Comparison of ENCODE assay signal across 8 mouse cellular contexts in the genomic region with DNA sequence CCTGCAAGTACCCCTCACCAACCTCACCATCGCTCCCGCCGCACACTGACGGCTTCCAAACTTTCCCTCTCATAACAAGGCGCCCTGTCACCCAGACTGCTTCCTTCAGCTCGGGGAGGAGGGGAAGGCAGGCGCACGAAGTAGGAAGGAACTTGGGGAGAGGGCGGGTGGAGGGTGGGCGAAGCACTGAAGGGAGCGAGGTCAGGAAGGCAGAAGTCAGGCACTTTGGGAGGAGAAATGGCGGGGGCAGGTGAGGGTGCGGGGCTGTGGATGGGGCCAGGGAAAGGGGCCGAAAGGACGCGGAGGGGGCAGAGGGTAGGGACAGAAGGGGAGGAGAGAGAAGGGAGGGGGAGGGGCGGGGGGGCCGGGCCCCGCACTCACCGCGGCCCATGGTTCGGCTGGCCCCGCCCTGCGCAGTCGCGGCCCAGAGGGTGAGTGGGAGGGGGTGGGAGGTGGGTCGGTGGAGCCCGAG. TPM values are rescaled to one million over a fixed set of nuclear protein-coding genes. Genes with fewer than 3 reads are reported as not detected.
DNase-seq lines count a peak whose midpoint lies in the region; ATAC-seq and TF ChIP-seq lines count a peak whose summit lies in the region.

No protein-coding gene starts in this region.

- TF ChIP-seq CTCF in gastrocnemius, adult 2 months (IDR thresholded peaks at IDR 0.05) = no peak
- no peak for TF ChIP-seq CTCF in C2C12 (IDR thresholded peaks at IDR 0.05; ENCODE audit: control insufficient read depth, insufficient read depth, insufficient read length)
- TF ChIP-seq CTCF in heart, postnatal 0 days (IDR thresholded peaks at IDR 0.05; ENCODE audit: low read depth) = no peak
- no peak for TF ChIP-seq CTCF in midbrain, postnatal 0 days (IDR thresholded peaks at IDR 0.05)

- peak; percentile 36; the same call in 1 of the 2 replicates for TF ChIP-seq EP300 in heart, postnatal 0 days (IDR thresholded peaks at IDR 0.05; ENCODE audit: low read depth)

- H3ac ChIP-seq in C2C12 (ENCODE audit: control insufficient read depth, insufficient read length, low read depth) = peak overlapping the region; percentile 52

- peak overlapping the region; percentile 71 for H3K9ac ChIP-seq in heart, postnatal 0 days (replicated peaks; ENCODE audit: low read depth, low read length)
- H3K9ac ChIP-seq in limb, embryonic 15.5 days = peak overlapping the region; percentile 73
- peak overlapping the region; percentile 84 for H3K9ac ChIP-seq in midbrain, postnatal 0 days (replicated peaks; ENCODE audit: low read length, poor library complexity, severe bottlenecking)

- peaks cover 43% of the 10 kb centered on the region for H3K79me3 ChIP-seq in C2C12 (ENCODE audit: low read depth)

- no peak for DNase-seq in gastrocnemius, adult 2 months
- DNase-seq in gastrocnemius, postnatal 4 days (ENCODE audit: low spot score in 2 of 2) = no peak
- peak; percentile 35 for DNase-seq in c-Kit-positive CD71-negative TER-119-negative erythroid progenitor cells, embryonic 14.5 days (ENCODE audit: low read depth)
- DNase-seq in heart, postnatal 0 days (ENCODE audit: low spot score) = peak; percentile 74
- DNase-seq in midbrain, postnatal 0 days (ENCODE audit: low spot score) = peak; percentile 47

- peaks cover 41% of the 10 kb centered on the region for H3K36me3 ChIP-seq in C2C12 (ENCODE audit: control insufficient read depth, insufficient read depth)
- peaks cover 40% of the 10 kb centered on the region for H3K36me3 ChIP-seq in heart, postnatal 0 days (replicated peaks; ENCODE audit: control insufficient read depth, insufficient read depth, low read length)
- peaks cover 52% of the 10 kb centered on the region for H3K36me3 ChIP-seq in limb, embryonic 15.5 days
- H3K36me3 ChIP-seq in midbrain, postnatal 0 days (ENCODE audit: insufficient read depth, low read length) = peaks cover 30% of the 10 kb centered on the region

- peak overlapping the region; percentile 98 for H3K27ac ChIP-seq in gastrocnemius, adult 2 months
- peak overlapping the region; percentile 99 for H3K27ac ChIP-seq in heart, postnatal 0 days (ENCODE audit: low read depth)
- H3K27ac ChIP-seq in limb, embryonic 15.5 days = peak overlapping the region; percentile 100
- H3K27ac ChIP-seq in midbrain, postnatal 0 days (ENCODE audit: low read depth, low read length) = peak overlapping the region; percentile 95

- no peaks in the 10 kb centered on the region for H3K27me3 ChIP-seq in C2C12 (ENCODE audit: control insufficient read depth, insufficient read depth, insufficient read length)
- H3K27me3 ChIP-seq in heart, postnatal 0 days (ENCODE audit: control insufficient read depth, insufficient read depth, low read length) = no peaks in the 10 kb centered on the region
- H3K27me3 ChIP-seq in limb, embryonic 15.5 days = no peaks in the 10 kb centered on the region
- no peaks in the 10 kb centered on the region for H3K27me3 ChIP-seq in midbrain, postnatal 0 days (ENCODE audit: insufficient read depth, low read length)

- H3K4me3 ChIP-seq in gastrocnemius, adult 2 months = peak overlapping the region; percentile 97
- peak overlapping the region; percentile 78 for H3K4me3 ChIP-seq in C2C12 (ENCODE audit: insufficient read depth, poor library complexity, severe bottlenecking)
- H3K4me3 ChIP-seq in heart, postnatal 0 days (ENCODE audit: low read depth, low read length) = peak overlapping the region; percentile 74
- peak overlapping the region; percentile 70 for H3K4me3 ChIP-seq in limb, embryonic 15.5 days
- H3K4me3 ChIP-seq in midbrain, postnatal 0 days (ENCODE audit: low read depth, low read length) = peak overlapping the region; percentile 68

- H3K4me1 ChIP-seq in heart, postnatal 0 days (ENCODE audit: control insufficient read depth, insufficient read depth) = peaks cover 37% of the 10 kb centered on the region
- peaks cover 67% of the 10 kb centered on the region for H3K4me1 ChIP-seq in limb, embryonic 15.5 days
- H3K4me1 ChIP-seq in midbrain, postnatal 0 days (ENCODE audit: insufficient read depth, low read length) = peaks cover 17% of the 10 kb centered on the region

- ATAC-seq in heart, postnatal 0 days (ENCODE audit: insufficient read depth, low read depth) = no peak; the same call in 1 of the 2 replicates
- peak; percentile 12 for ATAC-seq in limb, embryonic 15.5 days (ENCODE audit: insufficient number of reproducible peaks, low FRiP score, low TSS enrichment, low read depth)
- ATAC-seq in midbrain, postnatal 0 days (ENCODE audit: low FRiP score) = peak; percentile 0; the same call in 1 of the 2 replicates
- ATAC-seq in frontal cortex, adult (ENCODE audit: low TSS enrichment) = no peak

- intact Hi-C loops in gastrocnemius, adult 2 months (cut with DNase I) = no loop called here

- peaks cover 56% of the 10 kb centered on the region for H3K79me2 ChIP-seq in C2C12 (ENCODE audit: control insufficient read depth, insufficient read depth)

- H3K4me2 ChIP-seq in heart, postnatal 0 days (ENCODE audit: low read depth, low read length) = peak overlapping the region; percentile 70
- peak overlapping the region; percentile 58 for H3K4me2 ChIP-seq in limb, embryonic 15.5 days
- peak overlapping the region; percentile 80 for H3K4me2 ChIP-seq in midbrain, postnatal 0 days (ENCODE audit: low read depth, low read length, poor library complexity, severe bottlenecking)

- no peaks in the 10 kb centered on the region for H3K9me3 ChIP-seq in heart, postnatal 0 days (replicated peaks; ENCODE audit: control insufficient read depth, low read length)
- H3K9me3 ChIP-seq in limb, embryonic 15.5 days = no peaks in the 10 kb centered on the region
- H3K9me3 ChIP-seq in midbrain, postnatal 0 days (ENCODE audit: low read length) = no peaks in the 10 kb centered on the region

- 1% methylated on average over 16 of the region's 28 CpGs for WGBS in heart, postnatal 0 days
- WGBS in limb, embryonic 15.5 days = under 1% methylated on average over 15 of the region's 28 CpGs
- under 1% methylated on average over 22 of the region's 28 CpGs for WGBS in midbrain, postnatal 0 days

TF ChIP-seq in C2C12, 6 proteins besides CTCF, POLR2A, EP300 and RAD21 (continues in another document):
- TF ChIP-seq CEBPB (IDR thresholded peaks at IDR 0.05; ENCODE audit: low read depth) = no peak
- TF ChIP-seq USF1 (IDR thresholded peaks at IDR 0.05; ENCODE audit: low read depth) = no peak
- no peak for TF ChIP-seq MYOG (IDR thresholded peaks at IDR 0.05; ENCODE audit: control insufficient read depth, extremely low read depth, insufficient read length)
- no peak for TF ChIP-seq MYOD1 (IDR thresholded peaks at IDR 0.05; ENCODE audit: control insufficient read depth, insufficient read length, low read depth)
- TF ChIP-seq FOSL1 (IDR thresholded peaks at IDR 0.05; ENCODE audit: insufficient read depth, low read length, poor library complexity, severe bottlenecking) = no peak

RNA-seq across cellular contexts. Expression of a gene that starts 0.5 kb away (rescaled TPM):
- 10 to 100 TPM; 16.2 to 18.7 TPM for total RNA-seq in gastrocnemius, adult 2 months (2021)
- 10 to 100 TPM; 34.2 to 41.9 TPM for total RNA-seq in gastrocnemius, postnatal 4 days (2021)
- polyA plus RNA-seq in C2C12 (2012; fragmentation: generic; extraction: Trizol) = 15.2 TPM
- 8.3 and 8.7 TPM in 2 replicates for total RNA-seq in heart, postnatal 0 days (2014; rRNA removed; ENCODE audit: low replicate concordance)
- polyA plus RNA-seq in heart, postnatal 0 days (2015; fragmentation: Nextera tagmentation; extraction: Ambion mirVana) = 6.5 and 6.9 TPM in 2 replicates
- polyA plus RNA-seq in limb, embryonic 15.5 days (2015; fragmentation: Nextera tagmentation; extraction: Ambion mirVana) = 14.1 and 16.2 TPM in 2 replicates
- 8.2 and 10.0 TPM in 2 replicates for total RNA-seq in midbrain, postnatal 0 days (2014; rRNA removed)
- 7.3 and 11.2 TPM in 2 replicates for polyA plus RNA-seq in midbrain, postnatal 0 days (2015; fragmentation: Nextera tagmentation; extraction: Ambion mirVana)

RNA-seq across cellular contexts. Expression of a gene that starts 22.2 kb away (rescaled TPM):
- total RNA-seq in gastrocnemius, adult 2 months (2021) = 10 to 100 TPM; 91.3 to 98.3 TPM
- 100 to 1,000 TPM; 145 to 146 TPM for total RNA-seq in gastrocnemius, postnatal 4 days (2021)
- polyA plus RNA-seq in C2C12 (2012; fragmentation: generic; extraction: Trizol) = 170 TPM
- total RNA-seq in heart, postnatal 0 days (2014; rRNA removed; ENCODE audit: low replicate concordance) = 175 and 197 TPM in 2 replicates
- 149 and 154 TPM in 2 replicates for polyA plus RNA-seq in heart, postnatal 0 days (2015; fragmentation: Nextera tagmentation; extraction: Ambion mirVana)
- polyA plus RNA-seq in limb, embryonic 15.5 days (2015; fragmentation: Nextera tagmentation; extraction: Ambion mirVana) = 185 and 190 TPM in 2 replicates
- total RNA-seq in midbrain, postnatal 0 days (2014; rRNA removed) = 274 and 309 TPM in 2 replicates
- polyA plus RNA-seq in midbrain, postnatal 0 days (2015; fragmentation: Nextera tagmentation; extraction: Ambion mirVana) = 318 and 345 TPM in 2 replicates

RNA-seq across cellular contexts. Expression of a gene that starts 23.2 kb away (rescaled TPM):
- 10 to 100 TPM; 69.0 to 71.4 TPM for total RNA-seq in gastrocnemius, adult 2 months (2021)
- total RNA-seq in gastrocnemius, postnatal 4 days (2021) = 10 to 100 TPM; 47.5 to 48.0 TPM
- polyA plus RNA-seq in C2C12 (2012; fragmentation: generic; extraction: Trizol) = 155 TPM
- 48.9 and 68.9 TPM in 2 replicates for total RNA-seq in heart, postnatal 0 days (2014; rRNA removed; ENCODE audit: low replicate concordance)
- 62.4 and 64.6 TPM in 2 replicates for polyA plus RNA-seq in heart, postnatal 0 days (2015; fragmentation: Nextera tagmentation; extraction: Ambion mirVana)
- polyA plus RNA-seq in limb, embryonic 15.5 days (2015; fragmentation: Nextera tagmentation; extraction: Ambion mirVana) = 105 and 111 TPM in 2 replicates
- total RNA-seq in midbrain, postnatal 0 days (2014; rRNA removed) = 62.6 and 84.3 TPM in 2 replicates
- 103 and 112 TPM in 2 replicates for polyA plus RNA-seq in midbrain, postnatal 0 days (2015; fragmentation: Nextera tagmentation; extraction: Ambion mirVana)

RNA-seq across cellular contexts. Expression of a gene that starts 25.2 kb away (rescaled TPM):
- total RNA-seq in gastrocnemius, adult 2 months (2021) = under 1 TPM; 0.10 to 0.20 TPM
- total RNA-seq in gastrocnemius, postnatal 4 days (2021) = 1 to 10 TPM; 1.2 to 1.4 TPM
- 0.29 TPM for polyA plus RNA-seq in C2C12 (2012; fragmentation: generic; extraction: Trizol)
- 0.12 and 0.27 TPM in 2 replicates for total RNA-seq in heart, postnatal 0 days (2014; rRNA removed; ENCODE audit: low replicate concordance)
- polyA plus RNA-seq in heart, postnatal 0 days (2015; fragmentation: Nextera tagmentation; extraction: Ambion mirVana) = 0.11 and 0.23 TPM in 2 replicates
- polyA plus RNA-seq in limb, embryonic 15.5 days (2015; fragmentation: Nextera tagmentation; extraction: Ambion mirVana) = 2.5 TPM in 2 replicates
- total RNA-seq in midbrain, postnatal 0 days (2014; rRNA removed) = 244 and 249 TPM in 2 replicates
- polyA plus RNA-seq in midbrain, postnatal 0 days (2015; fragmentation: Nextera tagmentation; extraction: Ambion mirVana) = 102 and 103 TPM in 2 replicates

RNA-seq across cellular contexts. Expression of a gene that starts 33.4 kb away (rescaled TPM):
- total RNA-seq in gastrocnemius, adult 2 months (2021) = under 1 TPM; 0.89 to 0.99 TPM
- 1 to 10 TPM; 2.8 to 3.9 TPM for total RNA-seq in gastrocnemius, postnatal 4 days (2021)
- polyA plus RNA-seq in C2C12 (2012; fragmentation: generic; extraction: Trizol) = 0.78 TPM
- 0.73 and 0.97 TPM in 2 replicates for total RNA-seq in heart, postnatal 0 days (2014; rRNA removed; ENCODE audit: low replicate concordance)
- polyA plus RNA-seq in heart, postnatal 0 days (2015; fragmentation: Nextera tagmentation; extraction: Ambion mirVana) = 1.4 and 1.8 TPM in 2 replicates
- 5.1 and 5.4 TPM in 2 replicates for polyA plus RNA-seq in limb, embryonic 15.5 days (2015; fragmentation: Nextera tagmentation; extraction: Ambion mirVana)
- 0.24 and 1.2 TPM in 2 replicates for total RNA-seq in midbrain, postnatal 0 days (2014; rRNA removed)
- 0.91 and 1.0 TPM in 2 replicates for polyA plus RNA-seq in midbrain, postnatal 0 days (2015; fragmentation: Nextera tagmentation; extraction: Ambion mirVana)

Comparison
In these comparisons a context has a peak if more than half of its experiments do, and no peak if none do; other contexts are left out.
1. DNase-seq: peak in c-Kit-positive CD71-negative TER-119-negative erythroid progenitor cells, embryonic 14.5 days (single experiment), heart, postnatal 0 days (single experiment) and midbrain, postnatal 0 days (single experiment); none in gastrocnemius, adult 2 months (single experiment) and gastrocnemius, postnatal 4 days (0 of 2).
2. ATAC-seq: peak in limb, embryonic 15.5 days (single experiment) and midbrain, postnatal 0 days (single experiment); none in heart, postnatal 0 days (single experiment) and frontal cortex, adult (single experiment).
3. Peak in every context shown above with its lines, with median percentiles within 50 percentile points of each other: H3K27ac ChIP-seq, H3K4me3 ChIP-seq, H3K4me2 ChIP-seq and H3K9ac ChIP-seq.